Mouse (Mus musculus) embryonic fibroblast, embryonic 13.5 days (primary cell): ENCODE measurements around the gene Clec12b.

Experiments used
- CTCF ChIP-seq: IDR thresholded peaks from 2 replicates; pipeline ENCODE4 v1.5.1; 2011; ENCODE audit warnings: mild to moderate bottlenecking, control low read depth, low read length, moderate library complexity, borderline replicate concordance; ENCODE audit not compliant: insufficient read depth
- POLR2A ChIP-seq: IDR thresholded peaks from 2 replicates; pipeline ENCODE4 v1.6.1; 2011; ENCODE audit warnings: low read depth, mild to moderate bottlenecking, control low read depth, low read length, moderate library complexity

- TF ChIP-seq CTCF (no peak), POLR2A (no peak)
Observed at GRCm38 (mm10) chr6:129369374-129370132, 16.1 kb downstream of the Clec12b start.
